Mouse (Mus musculus): Measurements from ENCODE around the gene Ddost.

DNA sequence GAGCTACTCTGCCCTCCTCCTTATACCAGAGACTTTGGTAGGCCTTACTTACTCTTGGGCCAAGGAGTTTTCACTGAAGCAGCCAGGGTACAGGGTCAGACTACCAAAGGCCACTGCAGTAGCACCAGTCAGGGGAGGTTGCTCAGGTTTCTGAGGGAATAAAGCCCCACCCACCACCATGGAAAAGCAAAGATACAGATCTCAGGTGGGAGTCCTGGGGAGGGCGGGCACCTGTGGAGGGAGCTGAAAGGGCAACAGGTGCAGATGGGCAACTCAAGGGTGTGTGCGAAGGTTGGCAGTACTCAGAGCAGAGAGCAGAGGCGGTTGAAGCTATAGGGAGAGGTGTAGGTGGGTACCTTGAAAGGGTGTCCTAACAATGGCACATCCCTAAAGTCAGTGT lies 1.5 kb upstream of the Ddost start:
- TF ChIP-seq HCFC1 (IDR thresholded peaks at IDR 0.05; ENCODE audit: borderline replicate concordance, insufficient read depth, low read length) (no peak), ZC3H11A (IDR thresholded peaks at IDR 0.05; ENCODE audit: borderline replicate concordance, low read depth, low read length) (no peak), ZNF384 (IDR thresholded peaks at IDR 0.05; ENCODE audit: low read depth, low read length) (no peak)
